Mouse (Mus musculus) liver, embryonic 11.5 days (tissue): ENCODE measurements at regions not wholly inside any gene's neighbourhood (a gene's known extent, or its start where the extent isn't known, plus 50 kb on each side); places are given as distances from the start of the nearest gene placed in this dataset.

Experiments
- ATAC-seq: fragments of 200-750 bp; cut with Nextera tagmentation; replicated peaks from 2 replicates; pipeline ENCODE4 v1.8.0; 2017; ENCODE audit warnings: moderate number of reproducible peaks, mild to moderate bottlenecking, moderate TSS enrichment, moderate library complexity; ENCODE audit not compliant: low FRiP score
- DNase-seq: peaks from one replicate; pipeline ENCODE4 v3.0.0-alpha.2; 2017; ENCODE audit warnings: low spot score
- H3K27ac ChIP-seq: fragments of 300-500 bp; sonication (generic); 2 replicates; pipeline ENCODE4 v1.5.1; 2014; ENCODE audit warnings: mild to moderate bottlenecking, low read depth, low read length, control low read depth
- H3K27me3 ChIP-seq: fragments of 300-500 bp; sonication (generic); replicated peaks from 2 replicates; pipeline ENCODE4 v1.6.1; 2014; ENCODE audit warnings: low read length, mixed read lengths; ENCODE audit not compliant: control insufficient read depth, insufficient read depth
- H3K36me3 ChIP-seq: fragments of 300-500 bp; sonication (generic); 2 replicates; pipeline ENCODE4 v1.6.1; 2014; ENCODE audit warnings: mild to moderate bottlenecking, low read length, moderate library complexity, mixed read lengths; ENCODE audit not compliant: control insufficient read depth, insufficient read depth
- H3K4me1 ChIP-seq: fragments of 300-500 bp; sonication (generic); replicated peaks from 2 replicates; pipeline ENCODE4 v1.6.1; 2014; ENCODE audit warnings: low read length, mixed read lengths; ENCODE audit not compliant: control insufficient read depth, insufficient read depth
- H3K4me2 ChIP-seq: fragments of 300-500 bp; sonication (generic); 2 replicates; pipeline ENCODE4 v1.6.1; 2014; ENCODE audit warnings: mild to moderate bottlenecking, control low read depth, moderate library complexity
- H3K4me3 ChIP-seq: fragments of 300-500 bp; sonication (generic); 2 replicates; pipeline ENCODE4 v1.5.1; 2014; ENCODE audit warnings: low read depth, low read length, control low read depth
- H3K9ac ChIP-seq: fragments of 300-500 bp; sonication (generic); 2 replicates; pipeline ENCODE4 v1.6.1; 2014; ENCODE audit warnings: low read depth, low read length, control low read depth
- H3K9me3 ChIP-seq: fragments of 300-500 bp; sonication (generic); 2 replicates; pipeline ENCODE4 v1.6.1; 2016; ENCODE audit warnings: low read length, inconsistent platforms, mixed read lengths; ENCODE audit not compliant: control insufficient read depth
- WGBS: fragments of 180-500 bp; shearing (Covaris S2); extraction: QIAGEN DNeasy Blood & Tissue Kit; methylation state at CpG from one replicate; pipeline ENCODE4 v1.1.7; 2014; 5-methylcytosine and 5-hydroxymethylcytosine counted together

- H3K9ac ChIP-seq = no peak overlapping the region
- no peaks in the 10 kb centered on the region for H3K4me1 ChIP-seq
- no peak overlapping the region for H3K4me2 ChIP-seq
- DNase-seq (no peak), ATAC-seq (no peak)
- H3K9me3 ChIP-seq = no peaks in the 10 kb centered on the region
- H3K4me3 ChIP-seq = no peak overlapping the region
- no peak overlapping the region for H3K27ac ChIP-seq
- H3K27me3 ChIP-seq = no peaks in the 10 kb centered on the region
- 62% methylated on average over 3 of the region's 3 CpGs for WGBS
- no peaks in the 10 kb centered on the region for H3K36me3 ChIP-seq
Observed at GRCm38 (mm10) chr1:187450106-187450505, 158.5 kb upstream of the Esrrg start.

GRCm38 (mm10) chr1:187452189-187452588, 156.4 kb upstream of the Esrrg start:
- ATAC-seq = no peak
- WGBS = 25% methylated on average over 6 of the region's 6 CpGs
- H3K27me3 ChIP-seq = no peaks in the 10 kb centered on the region
- DNase-seq = no peak
- no peaks in the 10 kb centered on the region for H3K9me3 ChIP-seq
- no peaks in the 10 kb centered on the region for H3K4me1 ChIP-seq
- no peak overlapping the region for H3K9ac ChIP-seq
- no peak overlapping the region for H3K4me2 ChIP-seq
- no peaks in the 10 kb centered on the region for H3K36me3 ChIP-seq
- H3K4me3 ChIP-seq = no peak overlapping the region
- no peak overlapping the region for H3K27ac ChIP-seq

GRCm38 (mm10) chr1:187454431-187454830, 154.2 kb upstream of the Esrrg start:
- WGBS = 52% methylated on average over 5 of the region's 5 CpGs
- H3K4me2 ChIP-seq = no peak overlapping the region
- no peak overlapping the region for H3K9ac ChIP-seq
- no peak overlapping the region for H3K4me3 ChIP-seq
- no peak for ATAC-seq
- DNase-seq = no peak
- H3K4me1 ChIP-seq = no peaks in the 10 kb centered on the region
- H3K36me3 ChIP-seq = no peaks in the 10 kb centered on the region
- 0 out of 2 replicates have a peak, but pooled peaks cover 3% of the 10 kb centered on the region for H3K9me3 ChIP-seq
- H3K27ac ChIP-seq = no peak overlapping the region
- H3K27me3 ChIP-seq = no peaks in the 10 kb centered on the region

GRCm38 (mm10) chr1:187484821-187485220, 123.8 kb upstream of the Esrrg start:
- DNase-seq = no peak
- Histone ChIP-seq H3K9me3 (no peaks in the 10 kb centered on the region), H3K4me2 (no peak overlapping the region), H3K4me3 (no peak overlapping the region), H3K4me1 (no peaks in the 10 kb centered on the region), H3K27ac (no peak overlapping the region), H3K36me3 (no peaks in the 10 kb centered on the region), H3K9ac (no peak overlapping the region), H3K27me3 (no peaks in the 10 kb centered on the region)
- WGBS = 74% methylated on average over 2 of the region's 2 CpGs
- no peak for ATAC-seq

- Histone ChIP-seq H3K9me3 (no peaks in the 10 kb centered on the region), H3K4me1 (no peaks in the 10 kb centered on the region), H3K36me3 (no peaks in the 10 kb centered on the region), H3K4me3 (no peak overlapping the region), H3K27me3 (no peaks in the 10 kb centered on the region), H3K9ac (no peak overlapping the region), H3K4me2 (no peak overlapping the region), H3K27ac (no peak overlapping the region)
- DNase-seq (no peak), ATAC-seq (no peak)
- 84% methylated on average over 13 of the region's 13 CpGs for WGBS
Observed at GRCm38 (mm10) chr1:187487948-187488690, 120.5 kb upstream of the Esrrg start.

GRCm38 (mm10) chr1:187489452-187489851, 119.1 kb upstream of the Esrrg start:
- WGBS = 67% methylated on average over 3 of the region's 3 CpGs
- no peak for ATAC-seq
- no peaks in the 10 kb centered on the region for H3K4me1 ChIP-seq

GRCm38 (mm10) chr1:187505368-187505767, 103.2 kb upstream of the Esrrg start:
- Histone ChIP-seq H3K27me3 (no peaks in the 10 kb centered on the region), H3K4me2 (no peak overlapping the region), H3K9ac (no peak overlapping the region), H3K27ac (no peak overlapping the region), H3K9me3 (no peaks in the 10 kb centered on the region), H3K36me3 (no peaks in the 10 kb centered on the region), H3K4me1 (no peaks in the 10 kb centered on the region; the same call in 1 of the 2 replicates), H3K4me3 (no peak overlapping the region)
- DNase-seq = no peak
- WGBS = 52% methylated on average over 9 of the region's 9 CpGs
- ATAC-seq = no peak

More at GRCm38 (mm10) chr1:187489452-187489851, 119.1 kb upstream of the Esrrg start:
- no peaks in the 10 kb centered on the region for H3K27me3 ChIP-seq
- H3K9ac ChIP-seq = no peak overlapping the region
- no peak overlapping the region for H3K4me2 ChIP-seq
- H3K9me3 ChIP-seq = no peaks in the 10 kb centered on the region
- H3K4me3 ChIP-seq = no peak overlapping the region
- no peak for DNase-seq
- H3K27ac ChIP-seq = no peak overlapping the region
- H3K36me3 ChIP-seq = no peaks in the 10 kb centered on the region

- Histone ChIP-seq H3K27ac (no peak overlapping the region), H3K36me3 (no peaks in the 10 kb centered on the region), H3K9ac (no peak overlapping the region), H3K4me3 (no peak overlapping the region), H3K4me1 (no peaks in the 10 kb centered on the region; the same call in 1 of the 2 replicates), H3K9me3 (no peaks in the 10 kb centered on the region), H3K4me2 (no peak overlapping the region), H3K27me3 (no peaks in the 10 kb centered on the region)
- ATAC-seq (no peak), DNase-seq (no peak)
- 70% methylated on average over 6 of the region's 6 CpGs for WGBS
Observed at GRCm38 (mm10) chr1:187507217-187507616, 101.4 kb upstream of the Esrrg start.

- Histone ChIP-seq H3K27me3 (no peaks in the 10 kb centered on the region), H3K36me3 (no peaks in the 10 kb centered on the region), H3K27ac (no peak overlapping the region), H3K9ac (no peak overlapping the region), H3K4me1 (no peaks in the 10 kb centered on the region), H3K4me3 (no peak overlapping the region), H3K4me2 (no peak overlapping the region), H3K9me3 (no peaks in the 10 kb centered on the region)
- DNase-seq (no peak), ATAC-seq (no peak)
- 83% methylated on average over 9 of the region's 9 CpGs for WGBS
Observed at GRCm38 (mm10) chr1:187531349-187531922, 77.2 kb upstream of the Esrrg start.
